Mouse (Mus musculus) lung, postnatal 0 days (tissue): ENCODE measurements at regions not wholly inside any gene's neighbourhood (a gene's known extent, or its start where the extent isn't known, plus 50 kb on each side); places are given as distances from the start of the nearest gene placed in this dataset.

Source experiments
- ATAC-seq: fragments of 200-750 bp; cut with Nextera tagmentation; 2 replicates; pipeline ENCODE4 v1.8.0; 2017; ENCODE audit warnings: moderate library complexity
- DNase-seq: peaks from one replicate; pipeline ENCODE4 v3.0.0-alpha.2; 2016; ENCODE audit warnings: low spot score
- H3K27ac ChIP-seq: fragments of 300-500 bp; sonication (generic); 2 replicates; pipeline ENCODE4 v1.5.1; 2014; ENCODE audit warnings: antibody characterized with exemption, mild to moderate bottlenecking, low read length, mixed read lengths
- H3K27me3 ChIP-seq: fragments of 300-500 bp; sonication (generic); replicated peaks from 2 replicates; pipeline ENCODE4 v1.6.1; 2014; ENCODE audit warnings: low read length, mixed read lengths; ENCODE audit not compliant: insufficient read depth
- H3K36me3 ChIP-seq: fragments of 300-500 bp; sonication (generic); 2 replicates; pipeline ENCODE4 v1.6.1; 2014; ENCODE audit warnings: low read length, mixed read lengths; ENCODE audit not compliant: insufficient read depth
- H3K4me1 ChIP-seq: fragments of 300-500 bp; sonication (generic); 2 replicates; pipeline ENCODE4 v1.6.1; 2014; ENCODE audit warnings: antibody characterized with exemption, low read depth, low read length, mixed read lengths; ENCODE audit not compliant: insufficient read depth
- H3K4me2 ChIP-seq: fragments of 300-500 bp; sonication (generic); replicated peaks from 2 replicates; pipeline ENCODE4 v1.6.1; 2014; ENCODE audit warnings: low read depth, mild to moderate bottlenecking, low read length, moderate library complexity, mixed read lengths
- H3K4me3 ChIP-seq: fragments of 300-500 bp; sonication (generic); 2 replicates; pipeline ENCODE4 v1.5.1; 2014; ENCODE audit warnings: low read depth, low read length
- H3K9ac ChIP-seq: fragments of 300-500 bp; sonication (generic); replicated peaks from 2 replicates; pipeline ENCODE4 v1.6.1; 2014; ENCODE audit warnings: low read depth, mild to moderate bottlenecking
- H3K9me3 ChIP-seq: fragments of 300-500 bp; sonication (generic); 2 replicates; pipeline ENCODE4 v1.6.1; 2016; ENCODE audit warnings: low read length, mixed read lengths
- CTCF ChIP-seq: IDR thresholded peaks from 2 replicates; pipeline ENCODE4 v1.5.1; 2016; ENCODE audit warnings: antibody characterized with exemption, mild to moderate bottlenecking
- EP300 ChIP-seq: IDR thresholded peaks from 2 replicates; pipeline ENCODE4 v1.6.1; 2016; ENCODE audit warnings: antibody characterized with exemption, mild to moderate bottlenecking, control low read depth
- WGBS: fragments of 180-500 bp; shearing (Covaris S2); extraction: QIAGEN DNeasy Blood & Tissue Kit; methylation state at CpG from one replicate; pipeline ENCODE4 v1.1.7; 2014; 5-methylcytosine and 5-hydroxymethylcytosine counted together

- Histone ChIP-seq H3K4me2 (no peak overlapping the region), H3K36me3 (no peaks in the 10 kb centered on the region), H3K27ac (no peak overlapping the region), H3K27me3 (no peaks in the 10 kb centered on the region), H3K9me3 (no peaks in the 10 kb centered on the region), H3K4me3 (no peak overlapping the region), H3K9ac (no peak overlapping the region), H3K4me1 (no peaks in the 10 kb centered on the region; the same call in 1 of the 2 replicates)
- 73% methylated on average over 1 of the region's 1 CpGs for WGBS
- TF ChIP-seq CTCF, result no peak
- no peak for TF ChIP-seq EP300
- DNase-seq (peak; percentile 11), ATAC-seq (no peak)
These were observed 80.4 kb upstream of the Tent5a start for GRCm38 (mm10) chr9:85407592-85407991.

- Histone ChIP-seq H3K9ac (no peak overlapping the region), H3K4me3 (no peak overlapping the region), H3K9me3 (no peaks in the 10 kb centered on the region), H3K36me3 (no peaks in the 10 kb centered on the region), H3K27ac (no peak overlapping the region), H3K4me1 (peaks cover 7% of the 10 kb centered on the region; the same call in 1 of the 2 replicates), H3K4me2 (no peak overlapping the region), H3K27me3 (no peaks in the 10 kb centered on the region)
- DNase-seq, result peak; percentile 15
- ATAC-seq, result no peak; the same call in 1 of the 2 replicates
- no peak for TF ChIP-seq CTCF
- no peak for TF ChIP-seq EP300
- 68% methylated on average over 1 of the region's 1 CpGs for WGBS
These were observed 74.6 kb upstream of the Tent5a start for GRCm38 (mm10) chr9:85401736-85402135.

GRCm38 (mm10) chr9:85400600-85401313 is 73.6 kb upstream of the Tent5a start:
- H3K27ac ChIP-seq, result no peak overlapping the region
- H3K9me3 ChIP-seq, result no peaks in the 10 kb centered on the region
- TF ChIP-seq EP300, result no peak
- no peak for TF ChIP-seq CTCF
- H3K9ac ChIP-seq, result no peak overlapping the region
- 35% methylated on average over 12 of the region's 12 CpGs for WGBS
- DNase-seq (peak; percentile 50), ATAC-seq (peak; percentile 16; the same call in 1 of the 2 replicates)
- H3K4me2 ChIP-seq, result peak overlapping the region; percentile 38; the same call in 1 of the 2 replicates
- H3K27me3 ChIP-seq, result no peaks in the 10 kb centered on the region
- H3K36me3 ChIP-seq, result no peaks in the 10 kb centered on the region
- peaks cover 7% of the 10 kb centered on the region; the same call in 1 of the 2 replicates for H3K4me1 ChIP-seq
- H3K4me3 ChIP-seq, result no peak overlapping the region

GRCm38 (mm10) chr9:85394975-85395374 is 67.8 kb upstream of the Tent5a start:
- Histone ChIP-seq H3K4me1 (no peaks in the 10 kb centered on the region), H3K9ac (no peak overlapping the region), H3K9me3 (no peaks in the 10 kb centered on the region), H3K4me3 (no peak overlapping the region), H3K27ac (no peak overlapping the region), H3K4me2 (no peak overlapping the region), H3K27me3 (no peaks in the 10 kb centered on the region), H3K36me3 (no peaks in the 10 kb centered on the region)
- ATAC-seq (no peak), DNase-seq (no peak)
- 47% methylated on average over 6 of the region's 6 CpGs for WGBS
- no peak for TF ChIP-seq EP300
- TF ChIP-seq CTCF, result no peak

GRCm38 (mm10) chr9:85391283-85391682 is 64.1 kb upstream of the Tent5a start:
- 81% methylated on average over 2 of the region's 2 CpGs for WGBS
- no peak overlapping the region for H3K9ac ChIP-seq
- no peak overlapping the region for H3K4me2 ChIP-seq
- no peaks in the 10 kb centered on the region for H3K9me3 ChIP-seq
- H3K36me3 ChIP-seq, result no peaks in the 10 kb centered on the region
- no peak overlapping the region for H3K4me3 ChIP-seq
- no peak overlapping the region for H3K27ac ChIP-seq
- H3K4me1 ChIP-seq, result no peaks in the 10 kb centered on the region
- H3K27me3 ChIP-seq, result no peaks in the 10 kb centered on the region
- ATAC-seq (no peak), DNase-seq (no peak)
- TF ChIP-seq CTCF, result no peak
- TF ChIP-seq EP300, result no peak

- Histone ChIP-seq H3K27ac (no peak overlapping the region), H3K4me2 (no peak overlapping the region), H3K27me3 (no peaks in the 10 kb centered on the region), H3K36me3 (no peaks in the 10 kb centered on the region), H3K9me3 (no peaks in the 10 kb centered on the region), H3K4me1 (no peaks in the 10 kb centered on the region), H3K4me3 (no peak overlapping the region), H3K9ac (no peak overlapping the region)
- no peak for TF ChIP-seq EP300
- ATAC-seq (no peak), DNase-seq (no peak)
- WGBS, result 70% methylated on average over 7 of the region's 7 CpGs
These were observed 61.7 kb upstream of the Tent5a start for GRCm38 (mm10) chr9:85388775-85389393.
